Mouse (Mus musculus): ENCODE measurements around the gene AC134908.4.
A peak's percentile ranks its signal among the peaks of the same experiment; 100 is the strongest.

AC134908.4 gene

GRCm38 (mm10) chr17:25795609-25796092 is at the start of gene AC134908.4:
TSS of gene AC134908.4 (minus strand) at chr17:25795659.
- peak in 1 of 2 experiments; percentile 39 for DNase-seq

DNA sequence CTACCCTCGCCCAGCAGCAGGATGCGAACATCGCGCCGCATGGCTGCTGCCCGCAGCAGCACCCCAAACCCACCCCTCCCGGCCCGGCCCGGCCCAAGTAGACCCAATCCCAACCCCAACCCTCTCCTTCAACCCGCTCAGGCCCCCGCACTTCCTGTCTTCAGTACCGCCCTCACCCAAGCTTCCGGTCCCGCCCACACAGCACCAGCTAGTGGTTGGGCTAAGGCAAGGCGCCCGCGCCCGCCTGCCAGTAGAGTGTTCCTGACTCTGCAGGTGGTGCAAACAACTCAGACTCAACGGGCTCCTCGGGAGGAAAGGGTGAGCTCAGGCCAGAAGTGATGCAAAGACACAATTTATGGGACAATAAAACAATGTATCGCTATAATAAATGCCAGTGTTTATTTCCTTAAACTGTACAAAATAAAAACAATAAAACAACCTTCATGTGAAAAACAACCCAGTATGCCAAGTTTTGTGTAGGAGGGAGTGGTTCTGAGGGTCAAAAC is 49.0 kb upstream of the AC134908.4 start, which contains the start of gene Rhot2:
Gene Rhot2, minus strand, starts transcription at position 456 of the 506 bp plus-strand sequence.
- peak; percentile 97 to 98 for DNase-seq

DNA sequence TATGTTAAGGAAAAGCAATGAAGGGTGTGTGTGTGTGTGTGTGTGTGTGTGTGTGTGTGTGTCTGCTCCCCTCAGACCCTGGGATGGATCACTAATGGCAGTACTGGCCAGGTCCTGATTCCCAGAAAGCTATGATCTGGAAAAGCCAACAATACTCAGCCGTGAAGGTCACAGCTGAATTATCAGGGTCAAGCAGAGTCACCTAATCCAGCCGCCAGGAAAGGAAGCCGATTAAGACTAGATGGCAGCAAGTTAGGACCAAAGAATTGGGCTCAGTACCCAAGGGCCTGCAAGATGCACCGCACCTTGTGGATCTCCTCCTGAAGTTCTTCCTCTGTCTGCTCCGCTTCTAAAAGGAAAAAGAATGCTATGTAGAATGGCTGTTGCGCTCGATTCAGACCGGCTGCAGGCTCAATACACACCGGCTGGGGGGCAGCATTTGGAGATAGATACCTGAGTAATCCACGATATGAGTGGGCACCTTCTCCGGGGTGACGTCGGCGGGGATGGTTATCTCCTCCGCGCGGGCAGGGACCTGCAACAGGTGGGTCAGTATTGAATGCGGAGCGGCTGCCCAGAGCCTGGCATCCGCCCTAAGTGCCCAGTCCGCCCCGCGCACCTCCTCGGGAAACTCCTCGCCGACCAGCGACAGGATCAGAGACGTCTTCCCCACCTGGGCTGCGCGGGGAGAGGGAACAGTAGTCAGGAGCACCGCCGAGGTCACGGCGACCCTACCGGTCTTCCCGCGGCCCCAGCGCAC is 48.4 kb upstream of the AC134908.4 start:
- DNase-seq, result no peak

DNA sequence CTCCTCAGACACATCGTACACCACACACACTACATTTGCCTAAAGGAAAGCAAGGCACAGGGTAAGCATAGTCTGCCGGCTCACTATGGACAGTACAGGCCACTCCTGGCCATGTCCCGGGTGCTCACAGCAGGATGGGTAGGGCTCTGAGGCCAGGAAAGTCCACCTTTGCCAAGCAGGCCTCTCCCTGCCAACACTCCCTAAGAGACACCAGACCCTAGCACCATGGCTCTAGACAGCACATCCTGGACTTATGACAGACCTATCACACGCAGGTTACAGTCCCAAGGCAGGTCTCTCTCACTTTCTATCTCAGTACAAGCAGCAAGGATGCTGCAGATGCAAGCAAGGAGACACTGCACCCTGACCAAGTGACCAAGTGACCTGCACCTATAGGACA is 47.7 kb upstream of the AC134908.4 start:
- DNase-seq, result no peak

DNA sequence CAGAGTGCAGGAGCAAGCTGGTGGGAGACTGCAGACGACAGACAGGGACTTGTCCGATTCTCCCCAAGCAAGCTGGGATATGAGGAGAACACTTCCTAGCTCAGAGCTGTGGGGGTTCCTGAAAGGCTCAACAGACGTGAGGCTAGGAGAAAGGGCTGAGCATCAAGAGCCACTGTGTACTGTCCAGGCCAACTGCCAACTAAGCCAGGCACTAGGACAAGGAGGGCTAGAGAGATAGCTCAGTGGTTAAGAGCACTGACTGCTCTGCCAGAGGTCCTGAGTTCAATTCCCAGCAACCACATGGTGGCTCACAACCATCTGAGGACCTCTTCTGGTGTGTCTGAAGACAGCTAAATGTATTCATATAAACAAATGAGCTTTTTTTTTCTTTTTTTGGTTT is 47.0 kb upstream of the AC134908.4 start:
- DNase-seq, result no peak

- DNase-seq, result no peak
Measured at GRCm38 (mm10) chr17:25841117-25841880, 45.8 kb upstream of the AC134908.4 start, which contains the start of gene Gm20683. TSS of gene Gm20683 (minus strand) at chr17:25841763.

DNA sequence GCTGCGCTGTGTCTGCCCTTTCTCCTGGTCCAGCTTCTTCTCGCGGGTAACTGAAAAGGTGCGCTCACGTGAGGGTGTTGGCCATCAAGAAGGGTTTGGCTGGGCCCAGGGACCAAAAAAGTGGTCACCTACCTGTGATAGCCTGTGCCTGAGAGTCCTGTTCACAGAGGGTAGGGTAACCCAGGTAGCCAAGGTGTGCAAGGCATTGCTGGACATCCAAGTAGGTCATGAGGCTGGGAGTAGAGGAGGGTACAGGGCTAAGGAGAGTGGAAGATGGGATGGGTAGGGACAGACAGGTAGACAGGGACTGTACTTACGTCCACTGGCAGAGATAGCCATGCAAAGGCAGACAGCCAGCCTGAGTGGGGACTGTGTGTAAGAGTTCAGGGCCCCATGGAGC is 45.1 kb upstream of the AC134908.4 start:
- no peak for DNase-seq

GRCm38 (mm10) chr17:25839455-25840235 is 44.2 kb upstream of the AC134908.4 start:
- no peak for DNase-seq

DNA sequence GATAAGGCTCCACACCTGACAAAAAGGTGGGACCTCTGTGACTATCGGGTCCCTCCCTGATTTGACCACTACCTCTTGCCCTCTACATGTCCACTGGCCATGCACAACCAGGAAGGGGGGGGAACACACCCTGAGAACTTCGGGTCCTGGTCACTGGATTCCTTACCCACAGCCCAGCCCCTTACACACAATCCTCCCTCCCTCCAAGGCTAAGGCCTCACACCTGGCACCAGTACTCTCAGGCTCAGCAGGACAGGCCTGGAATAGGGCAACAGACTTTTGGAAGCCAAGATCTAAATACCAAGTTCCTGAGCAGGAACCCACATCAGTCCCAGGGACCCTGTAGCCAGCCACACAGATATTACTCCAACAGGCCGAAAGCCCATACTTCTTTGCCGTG is 43.4 kb upstream of the AC134908.4 start:
- DNase-seq, result no peak

DNA sequence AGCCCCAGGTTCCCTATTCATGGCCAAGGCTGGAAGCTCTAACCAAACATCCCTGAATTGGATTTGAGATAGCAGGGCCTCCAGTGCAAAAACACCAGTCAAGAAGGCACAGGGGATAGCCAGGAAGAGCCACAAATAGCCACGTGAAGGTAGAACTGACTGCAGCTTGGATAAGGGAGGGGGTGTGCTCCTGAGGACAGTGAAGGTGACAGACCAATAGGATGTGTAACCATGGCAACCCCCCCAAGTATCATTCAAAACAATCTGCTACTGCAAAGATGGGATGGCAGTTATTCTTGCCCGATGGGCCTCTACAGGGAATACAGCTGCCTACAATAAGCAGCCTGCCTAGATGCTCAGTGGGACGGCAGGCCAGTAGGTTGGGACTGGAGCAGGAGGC is 42.1 kb upstream of the AC134908.4 start:
- no peak for DNase-seq

DNA sequence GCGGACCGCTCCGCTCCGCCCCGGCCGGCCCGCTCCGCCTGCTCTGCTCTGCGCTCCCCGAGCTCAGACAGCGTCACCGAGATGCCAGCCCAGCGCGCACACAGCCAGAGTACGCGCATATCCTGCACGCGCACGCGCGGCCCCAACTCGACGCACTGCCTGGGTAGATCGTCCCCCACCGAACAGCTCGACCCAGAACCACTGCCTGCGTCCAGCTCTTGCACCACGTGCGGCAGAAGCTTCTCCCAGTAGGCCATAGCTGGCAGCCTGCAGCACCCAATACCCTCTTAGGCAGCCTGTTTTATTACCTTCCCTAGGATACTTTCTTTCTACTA is 41.6 kb upstream of the AC134908.4 start, which contains the start of gene Rhbdl1:
Gene Rhbdl1, minus strand, starts transcription at position 220 of the 335 bp plus-strand sequence.
- peak; percentile 57 to 64 for DNase-seq

GRCm38 (mm10) chr17:25836397-25837075 is 41.1 kb upstream of the AC134908.4 start:
- DNase-seq, result no peak

DNA sequence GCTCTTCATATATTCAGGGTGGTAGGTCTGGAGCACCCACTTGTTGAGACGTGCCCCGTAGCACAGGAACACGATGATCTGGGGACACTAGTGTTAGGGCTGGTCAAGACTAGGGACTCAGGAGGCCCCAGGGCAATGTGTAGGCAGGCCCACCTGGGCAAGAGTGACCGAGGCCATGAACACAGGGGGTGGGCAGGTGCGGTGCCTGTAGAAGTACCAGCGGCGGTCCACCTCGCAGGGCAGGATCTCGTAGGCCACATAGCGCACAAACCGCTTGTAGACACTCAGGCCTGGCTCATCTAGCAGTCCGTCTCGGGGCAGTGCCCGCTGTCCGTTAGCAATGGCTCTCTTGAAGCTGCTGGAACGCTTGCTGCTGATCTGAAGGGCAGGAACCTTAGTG is 40.4 kb upstream of the AC134908.4 start:
- no peak for DNase-seq

DNA sequence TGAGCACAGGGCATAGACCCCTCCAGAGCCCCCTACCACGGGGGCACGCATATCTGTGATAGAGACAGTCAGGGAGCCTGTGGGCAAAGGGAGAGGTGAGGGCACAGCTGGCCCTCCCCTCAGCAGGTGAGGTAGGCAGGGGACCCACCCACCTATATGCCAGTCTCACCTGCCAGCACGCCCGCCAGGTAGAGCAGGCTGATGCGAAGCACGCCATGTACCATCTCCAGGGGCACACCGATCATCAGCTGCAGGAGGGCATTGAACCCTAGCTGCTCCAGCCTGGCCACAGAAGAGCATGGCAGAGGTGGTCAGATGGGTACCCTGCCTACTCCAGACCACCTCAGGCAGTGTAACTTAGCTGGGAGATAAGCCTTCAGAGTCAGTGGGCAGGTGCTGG is 39.8 kb upstream of the AC134908.4 start:
- no peak for DNase-seq

DNA sequence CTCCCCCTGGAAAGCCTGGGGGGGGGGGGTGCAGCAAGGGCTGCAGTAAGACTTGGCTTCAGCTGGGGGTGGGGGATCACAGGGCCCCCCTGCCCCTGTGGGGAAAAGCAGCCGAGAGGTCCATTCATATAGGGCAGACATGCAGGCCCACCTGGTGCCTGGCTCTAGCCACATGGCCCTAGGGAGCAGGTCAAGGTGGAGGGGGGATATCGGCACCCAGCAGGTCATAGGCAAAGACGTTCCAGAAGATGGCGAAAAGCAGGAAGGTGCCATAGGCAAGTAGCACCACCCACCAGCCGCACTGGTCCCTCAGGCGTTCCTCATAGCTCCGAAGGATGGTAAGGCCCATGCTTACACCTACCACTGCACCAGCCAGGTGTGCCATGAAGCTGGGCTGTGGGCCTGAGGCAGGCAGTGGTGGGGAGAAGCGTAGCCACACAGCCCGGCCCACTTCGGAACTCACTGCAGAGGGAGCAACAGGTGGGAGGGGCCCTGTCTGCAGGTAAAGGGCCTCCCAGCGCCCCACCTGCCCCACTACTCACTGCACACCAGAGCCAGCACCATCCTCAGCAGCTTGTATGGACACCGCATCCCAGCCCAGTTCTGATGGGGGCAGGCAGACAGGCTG is 39.2 kb upstream of the AC134908.4 start:
- DNase-seq, result no peak

DNA sequence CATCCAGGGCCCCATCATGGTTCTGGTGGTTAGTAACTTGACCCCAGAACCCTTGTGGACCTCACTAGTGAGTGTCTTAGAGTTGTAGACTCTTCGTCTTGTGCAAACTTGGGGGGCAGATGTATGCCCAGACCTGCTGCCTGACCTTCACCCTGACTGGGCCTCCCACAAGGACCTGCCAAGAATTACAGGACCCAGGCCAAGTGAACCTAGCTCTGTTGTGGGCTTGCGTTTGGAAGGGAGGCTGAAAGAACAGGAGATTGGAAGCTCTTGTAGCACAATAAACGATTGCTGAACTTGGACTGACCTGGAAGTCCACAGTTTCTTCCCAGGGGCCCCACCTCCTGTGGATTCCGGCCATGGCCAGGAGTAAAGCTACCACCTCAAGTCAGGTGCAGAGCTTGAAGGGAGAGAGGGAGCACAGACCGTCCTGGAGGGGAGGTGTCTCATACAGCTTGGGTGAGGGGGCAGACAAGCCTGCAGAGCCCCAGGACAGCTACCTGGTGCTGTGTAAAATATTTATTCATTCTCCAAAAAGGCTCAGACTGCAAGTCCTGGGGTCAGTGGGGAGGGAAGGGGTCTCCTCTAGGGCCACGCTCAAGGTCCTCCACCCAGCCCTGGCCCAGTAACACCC is 38.6 kb upstream of the AC134908.4 start:
- DNase-seq, result peak in 1 of 2 experiments; percentile 53

GRCm38 (mm10) chr17:25833291-25833663 is 37.8 kb upstream of the AC134908.4 start, which contains the start of gene Stub1:
TSS of gene Stub1 (minus strand) at chr17:25833404.
- DNase-seq, result peak; percentile 94 to 95

- DNase-seq, result peak; percentile 99 to 100
Measured at GRCm38 (mm10) chr17:25832436-25833290, 37.2 kb upstream of the AC134908.4 start.

DNA sequence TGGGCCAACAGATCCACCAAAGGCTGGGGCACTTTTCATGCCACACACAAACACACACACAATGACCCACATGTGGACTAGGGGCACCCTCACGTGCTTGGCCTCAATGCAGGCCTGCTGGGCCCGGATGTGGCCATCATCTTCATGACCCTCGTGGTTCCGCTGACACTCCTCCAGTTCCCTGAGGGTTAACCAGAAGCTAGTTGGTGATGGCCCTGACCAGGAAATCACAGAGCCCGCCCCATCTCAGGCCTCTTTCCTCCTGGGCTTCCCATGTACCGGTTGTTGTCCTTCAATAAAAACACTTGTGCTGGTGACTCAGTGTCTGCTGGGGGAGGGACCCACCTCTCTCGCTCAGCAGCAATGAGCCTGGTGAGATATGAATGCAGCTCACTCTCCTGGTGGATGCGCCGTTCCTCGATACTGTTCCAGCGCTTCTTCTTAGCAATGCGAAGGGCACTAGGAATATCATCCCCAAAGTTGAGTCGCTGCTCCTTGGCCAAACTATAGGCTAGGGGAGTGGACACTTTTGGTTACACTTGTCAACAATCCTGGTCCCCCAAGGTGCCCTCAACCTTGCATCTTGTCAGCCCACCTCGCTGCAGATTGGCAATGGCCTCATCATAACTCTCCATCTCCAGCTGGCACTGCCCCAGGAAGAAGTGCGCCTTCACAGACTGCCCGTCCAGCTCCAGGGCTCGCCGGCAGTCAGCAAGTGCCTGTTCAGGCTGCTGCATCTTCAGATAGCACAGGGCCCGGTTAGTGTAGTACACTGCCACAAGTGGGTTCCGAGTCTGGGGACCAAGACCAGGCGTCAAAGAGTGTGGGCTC is 36.2 kb upstream of the AC134908.4 start:
- no peak for DNase-seq

Measured in lung, adult 18-20 months (tissue).